Mouse (Mus musculus): ENCODE results near the gene Rfx8. TPM values are rescaled to one million over a fixed set of nuclear protein-coding genes. Genes with fewer than 3 reads are reported as not detected.
"Not testable (repeated sequence)": the region's sequence is repeated elsewhere in the genome, so short reads cannot be mapped to it uniquely, and the experiment has no call there.

The Rfx8 gene
- polyA plus RNA-seq, 1 experiment: 0.23 TPM

DNA sequence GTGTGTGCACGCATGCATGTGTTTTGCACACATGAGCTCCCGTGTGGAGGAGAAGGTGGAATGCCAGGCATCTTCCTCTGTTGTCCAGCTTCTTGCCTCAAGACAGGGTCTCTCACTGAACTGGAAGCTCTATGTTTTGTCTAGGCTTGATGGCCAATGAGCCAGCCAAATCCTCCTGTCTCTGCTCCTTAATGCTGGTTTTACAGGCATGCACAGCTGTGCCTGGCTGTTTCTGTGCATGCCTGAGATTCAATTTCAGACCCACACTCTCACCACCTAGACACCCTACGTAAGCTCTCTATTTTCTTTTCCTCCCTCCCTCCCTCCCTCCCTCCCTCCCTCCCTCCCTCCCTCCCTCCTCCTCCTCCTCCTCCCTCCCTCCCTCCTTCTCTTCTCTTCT lies 28.8 kb downstream of the Rfx8 start:
- no peak for DNase-seq (ENCODE audit: low read depth)

DNA sequence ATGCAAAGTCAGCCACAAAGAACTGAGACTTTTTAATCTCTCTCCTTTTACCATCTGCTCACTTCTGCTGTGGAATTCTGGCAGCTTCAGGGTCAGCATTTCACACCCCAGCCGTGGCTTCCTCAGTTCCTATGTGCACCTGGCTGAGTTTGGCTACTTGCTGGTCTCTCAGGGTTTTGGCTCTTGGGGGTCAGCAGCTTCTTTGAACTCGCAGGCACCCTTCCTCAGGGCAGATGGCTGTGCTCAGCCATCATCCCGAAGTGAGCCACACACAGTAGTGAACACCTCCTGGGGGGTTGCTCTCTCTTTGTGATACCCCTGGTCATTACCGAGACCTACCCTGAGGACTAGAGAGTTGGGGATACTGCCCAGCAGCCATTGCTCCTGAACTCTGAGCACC lies 29.7 kb downstream of the Rfx8 start:
- no peak for DNase-seq (ENCODE audit: low read depth)

DNA sequence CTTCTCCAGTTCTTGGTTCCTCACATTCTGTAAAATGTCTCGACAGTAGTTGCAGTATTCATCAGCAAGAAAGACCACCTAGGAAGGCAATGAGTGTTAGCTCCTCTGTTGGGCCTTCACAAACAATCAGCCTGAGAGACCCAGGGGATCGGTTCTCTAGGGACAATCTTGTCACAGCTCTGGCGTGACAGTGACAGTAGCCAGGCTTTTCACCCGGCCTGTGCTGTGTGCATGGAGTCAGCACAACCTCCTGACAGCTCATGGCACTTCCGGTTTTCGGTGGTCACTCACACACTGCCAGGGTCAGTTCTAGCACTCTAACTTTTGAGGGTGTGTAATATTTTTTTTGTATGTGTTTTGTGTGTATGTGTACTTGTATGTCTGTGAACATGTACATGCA lies 32.2 kb downstream of the Rfx8 start:
- no peak for DNase-seq (ENCODE audit: low read depth)

DNA sequence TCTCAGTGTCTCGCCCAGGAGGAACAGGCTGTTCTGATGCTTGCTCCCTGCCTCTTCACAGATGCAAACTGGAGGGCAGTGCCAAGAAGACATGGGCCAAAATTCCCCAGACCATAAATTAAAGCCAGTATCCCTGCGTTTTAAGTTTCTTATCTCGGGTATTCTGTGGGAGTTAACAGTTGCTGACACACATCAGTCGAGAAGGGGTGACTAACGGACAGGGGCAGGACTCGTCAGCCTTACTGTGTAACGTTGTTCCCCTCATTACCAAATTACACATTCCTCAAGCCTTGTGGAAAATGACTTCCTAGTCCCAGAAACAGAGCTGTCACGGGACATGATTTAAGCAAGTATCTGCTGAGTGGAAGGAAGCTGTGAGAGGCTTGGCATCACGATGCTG lies 33.5 kb downstream of the Rfx8 start:
- no peak for DNase-seq (ENCODE audit: low read depth)

DNA sequence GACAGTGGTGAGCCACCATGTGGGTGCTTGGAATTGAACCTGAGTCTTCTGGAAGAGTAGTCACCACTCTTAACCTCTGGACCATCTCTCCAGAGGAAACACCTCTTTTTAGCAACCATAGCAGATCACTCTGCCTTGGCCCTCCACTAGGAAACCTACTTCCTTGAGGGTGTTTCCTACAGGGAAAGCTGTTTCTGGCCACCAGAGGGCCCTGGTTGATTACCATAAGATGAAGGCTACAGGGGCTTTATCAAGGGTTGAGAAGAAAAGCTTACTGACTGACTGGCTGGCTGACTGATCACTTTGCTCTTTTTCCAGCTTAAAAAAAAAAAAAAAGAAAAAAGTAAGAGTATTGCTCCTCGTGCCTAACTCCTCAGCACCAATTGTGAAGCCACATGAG lies 35.0 kb downstream of the Rfx8 start:
- DNase-seq (ENCODE audit: low read depth): no peak

DNA sequence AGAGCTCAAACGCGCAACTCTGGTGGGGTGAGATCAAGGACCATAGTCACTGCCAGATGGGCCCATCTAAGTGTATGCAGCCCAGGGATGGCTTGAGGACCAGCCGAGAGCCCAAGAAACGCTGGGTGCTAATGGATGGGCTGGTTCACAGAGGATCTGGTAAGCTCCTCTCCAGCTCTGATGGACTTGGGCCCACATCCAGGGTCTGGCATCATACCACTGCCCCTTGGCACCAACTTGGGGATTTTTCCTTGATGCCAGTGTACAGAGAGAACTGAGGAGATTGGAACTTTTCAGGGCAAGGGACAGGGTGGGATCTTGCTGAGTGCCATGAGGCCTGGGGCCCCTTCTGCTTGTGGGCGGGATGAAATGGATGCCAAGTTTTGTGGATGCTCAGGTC lies 39.2 kb downstream of the Rfx8 start:
- no peak for DNase-seq (ENCODE audit: low read depth)

DNA sequence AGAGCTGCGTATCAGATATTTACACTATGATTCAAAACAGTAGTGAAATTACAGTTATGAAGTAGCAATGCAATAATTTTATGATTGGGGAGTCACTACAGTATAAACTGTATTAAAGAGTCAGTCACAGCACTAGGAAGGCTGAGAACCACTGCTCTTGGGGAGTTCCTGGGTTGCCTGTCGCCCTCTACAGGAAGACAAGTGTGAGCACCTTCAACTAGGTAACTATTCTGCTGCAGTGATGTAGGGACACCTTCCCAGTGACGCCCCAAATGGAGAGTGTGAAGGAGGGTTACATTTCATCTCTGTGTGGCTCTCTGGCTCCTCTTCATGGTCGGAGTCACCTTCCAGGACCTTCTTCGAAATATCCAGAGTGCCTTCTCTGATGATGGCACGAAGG lies 40.3 kb downstream of the Rfx8 start:
- no peak for DNase-seq (ENCODE audit: low read depth)

DNA sequence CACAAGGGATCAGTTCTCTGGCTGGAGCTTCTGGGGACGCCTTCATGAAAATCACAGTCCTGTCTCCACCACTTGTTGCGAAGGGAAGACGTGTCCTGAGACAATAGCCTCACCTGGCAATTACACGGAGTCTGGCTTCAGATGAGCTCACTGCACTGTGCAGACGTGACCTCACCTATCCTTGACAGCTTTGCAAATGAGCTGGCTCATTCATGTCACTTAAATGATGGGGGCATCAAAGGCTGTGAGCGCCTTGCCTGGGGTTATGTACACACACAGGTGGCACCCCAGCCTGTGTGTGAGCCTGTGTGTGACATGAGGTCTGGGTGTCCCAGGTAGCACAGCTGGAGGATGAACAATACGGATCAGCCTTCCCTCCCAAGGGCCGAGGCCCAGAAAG lies 41.9 kb downstream of the Rfx8 start:
- no peak for DNase-seq (ENCODE audit: low read depth)

DNA sequence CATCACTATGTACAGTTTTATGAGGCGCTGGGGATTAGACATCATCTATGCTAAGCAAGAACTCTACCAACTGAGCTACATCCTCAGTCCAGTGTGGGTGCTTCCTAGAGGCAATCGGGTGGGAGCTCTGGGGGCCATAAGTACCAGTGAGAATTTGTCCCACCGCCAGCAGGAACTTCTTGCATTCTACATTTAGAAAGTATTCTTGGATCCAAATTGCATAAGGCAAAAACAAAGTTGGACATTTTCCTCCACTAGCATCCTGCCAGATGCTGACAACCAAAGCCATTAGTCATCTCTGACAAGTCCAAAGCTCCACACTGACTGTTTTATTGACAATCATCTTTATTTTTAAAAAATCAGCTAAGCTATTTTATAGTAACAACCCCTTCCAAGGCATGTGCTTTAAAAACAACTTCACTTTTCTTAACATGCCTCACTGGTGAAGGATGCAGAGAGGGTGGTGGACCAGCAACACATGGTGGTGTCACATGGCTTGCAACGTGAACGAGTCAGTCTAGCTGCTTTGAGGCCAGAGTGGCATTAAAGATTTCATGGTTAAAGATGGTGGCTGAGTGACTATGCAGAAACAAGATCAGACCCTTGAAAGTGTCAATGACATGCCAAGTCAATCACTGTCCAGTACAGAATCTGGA lies 44.4 kb downstream of the Rfx8 start:
- DNase-seq (ENCODE audit: low read depth): no peak

DNA sequence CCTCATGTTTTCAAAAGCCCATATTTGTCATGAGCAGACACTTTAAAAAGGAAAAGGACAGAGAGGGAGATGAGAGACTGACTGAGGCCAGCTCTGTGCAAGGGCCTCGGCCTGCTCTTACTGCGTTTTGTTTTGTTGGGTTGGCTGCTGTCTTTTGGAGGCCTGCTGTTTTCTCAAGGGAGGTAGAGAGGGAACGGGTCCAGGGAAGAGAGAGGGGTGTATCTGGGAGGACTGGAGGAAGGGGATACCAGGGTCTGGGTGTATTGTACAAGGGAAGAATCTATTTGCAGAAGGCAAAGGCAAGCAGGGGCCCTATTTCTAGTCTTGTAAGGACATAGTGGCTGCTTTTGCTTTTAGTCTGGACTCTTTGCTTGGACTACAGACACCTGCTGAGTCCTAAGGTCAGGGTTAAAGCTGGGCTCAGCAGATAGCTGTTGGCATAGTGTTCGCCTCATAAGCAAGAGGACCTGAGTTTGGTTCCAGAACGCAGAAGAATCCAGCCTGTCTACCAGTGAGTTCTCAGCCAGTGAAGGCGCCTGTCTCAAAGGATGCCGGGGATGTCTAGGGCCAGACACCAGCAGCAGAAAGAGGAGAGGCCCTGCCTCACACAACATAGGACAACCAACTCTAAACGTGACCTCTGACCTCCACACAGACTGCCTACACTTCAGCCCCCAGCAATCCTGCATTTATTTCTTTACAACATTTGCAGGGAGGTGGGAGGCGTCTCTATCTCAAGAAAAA lies 48.3 kb downstream of the Rfx8 start:
- DNase-seq (ENCODE audit: low read depth): no peak

DNA sequence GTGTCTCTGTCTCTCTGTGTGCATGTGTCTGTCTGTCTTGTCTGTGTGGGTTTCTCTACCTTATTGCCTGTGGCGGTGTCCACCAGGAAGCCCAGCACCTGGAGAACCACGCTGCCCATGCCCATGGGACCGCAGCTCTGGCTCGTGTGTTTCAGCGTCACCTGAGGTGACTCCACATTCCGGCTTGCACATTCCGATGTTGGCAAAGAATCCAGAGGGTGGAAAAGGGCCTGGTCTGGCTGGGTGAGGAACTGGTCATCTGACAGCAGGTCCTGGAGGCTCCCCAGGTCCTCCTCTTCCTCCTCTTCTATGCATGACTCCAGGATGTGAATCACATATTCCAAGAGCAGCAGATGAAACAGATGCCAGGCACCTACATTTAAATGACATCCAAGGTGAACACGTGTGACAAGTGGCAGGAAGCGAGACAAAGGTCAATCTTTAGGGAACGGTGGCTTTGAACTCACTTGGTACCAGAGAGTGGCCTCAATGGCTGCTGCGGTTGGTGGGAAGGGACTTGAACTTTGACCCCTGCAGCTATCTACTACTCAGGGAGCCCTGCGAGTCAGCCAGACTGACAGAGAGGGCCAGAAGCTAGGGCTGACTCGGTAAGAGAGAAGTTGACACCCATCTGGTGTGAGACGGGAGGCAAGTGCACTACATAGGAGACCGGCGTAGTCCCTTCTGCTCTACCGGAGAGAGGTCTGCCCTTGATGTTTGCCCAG lies 50.4 kb downstream of the Rfx8 start:
- DNase-seq (ENCODE audit: low read depth): no peak

DNA sequence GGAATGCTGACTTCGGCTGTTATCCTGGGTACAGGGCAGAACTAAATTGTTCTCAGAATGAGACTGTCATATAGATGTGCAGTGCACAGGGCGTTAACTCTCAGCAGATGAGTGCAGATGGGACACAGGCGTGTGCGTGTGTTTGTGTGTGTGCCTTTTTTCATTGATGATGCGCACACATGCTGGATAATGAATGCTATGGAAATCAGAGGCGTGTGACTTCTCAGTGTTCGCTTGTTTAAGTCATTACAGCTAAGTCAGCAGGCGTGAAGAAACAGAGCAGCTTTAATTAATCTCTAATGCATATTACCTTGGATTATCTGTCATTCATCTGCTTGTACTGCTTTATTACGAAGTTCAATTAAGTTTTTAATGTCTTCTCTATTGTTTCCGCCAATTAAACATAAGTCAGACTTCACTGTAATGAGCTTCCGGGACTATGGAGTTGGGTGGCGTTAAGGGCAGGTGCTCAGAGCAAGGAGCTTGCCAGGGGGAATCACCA lies 54.0 kb downstream of the Rfx8 start:
- DNase-seq (ENCODE audit: low read depth): no peak

DNA sequence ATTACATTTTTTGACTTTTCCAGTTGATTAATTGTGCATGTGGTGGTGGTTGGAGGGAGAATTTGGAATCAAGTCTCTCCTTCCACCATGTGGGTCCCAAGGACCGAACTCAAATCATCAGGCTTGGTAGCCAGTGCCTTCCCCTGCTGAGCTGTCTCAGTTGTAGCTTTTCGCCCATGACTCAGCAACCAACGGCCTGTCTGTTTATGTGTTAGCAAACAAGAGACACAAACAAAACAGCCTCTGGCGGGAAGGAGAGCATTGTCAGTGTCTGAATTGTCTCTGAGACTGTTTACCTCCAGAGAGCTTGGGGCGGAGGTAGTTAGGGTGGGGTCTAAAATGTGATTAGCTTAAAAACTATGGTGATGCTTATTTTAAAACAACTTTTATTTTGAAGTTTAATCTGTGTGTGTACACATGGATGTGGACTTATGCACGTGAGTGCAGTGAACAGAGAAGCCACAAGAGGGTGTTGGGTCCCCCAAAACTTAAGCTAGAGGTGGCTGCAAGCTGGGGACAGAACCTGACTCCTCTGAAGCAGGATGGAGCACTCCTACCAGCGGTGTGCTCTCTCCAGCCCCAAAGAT lies 56.7 kb downstream of the Rfx8 start:
- no peak for DNase-seq (ENCODE audit: low read depth)

DNA sequence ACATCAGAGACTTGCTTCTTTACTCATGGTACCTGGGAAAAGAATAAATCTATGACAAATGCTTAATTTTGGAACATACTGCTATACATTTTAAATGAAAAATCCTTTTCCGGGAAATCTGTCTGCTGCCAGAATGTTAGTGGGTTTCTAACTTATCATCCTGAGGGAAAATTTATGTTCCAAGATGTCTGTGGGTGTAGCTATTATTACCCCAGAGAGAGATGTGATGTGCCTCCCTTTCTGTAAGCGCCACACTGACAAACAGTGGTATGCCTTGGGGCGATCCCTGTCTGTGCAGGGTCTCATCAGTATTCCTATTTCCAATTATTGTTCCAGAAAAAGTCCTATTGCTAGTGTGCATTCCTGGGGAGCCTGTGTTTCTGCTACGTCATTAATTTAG lies 57.7 kb downstream of the Rfx8 start:
- no peak for DNase-seq (ENCODE audit: low read depth)

DNA sequence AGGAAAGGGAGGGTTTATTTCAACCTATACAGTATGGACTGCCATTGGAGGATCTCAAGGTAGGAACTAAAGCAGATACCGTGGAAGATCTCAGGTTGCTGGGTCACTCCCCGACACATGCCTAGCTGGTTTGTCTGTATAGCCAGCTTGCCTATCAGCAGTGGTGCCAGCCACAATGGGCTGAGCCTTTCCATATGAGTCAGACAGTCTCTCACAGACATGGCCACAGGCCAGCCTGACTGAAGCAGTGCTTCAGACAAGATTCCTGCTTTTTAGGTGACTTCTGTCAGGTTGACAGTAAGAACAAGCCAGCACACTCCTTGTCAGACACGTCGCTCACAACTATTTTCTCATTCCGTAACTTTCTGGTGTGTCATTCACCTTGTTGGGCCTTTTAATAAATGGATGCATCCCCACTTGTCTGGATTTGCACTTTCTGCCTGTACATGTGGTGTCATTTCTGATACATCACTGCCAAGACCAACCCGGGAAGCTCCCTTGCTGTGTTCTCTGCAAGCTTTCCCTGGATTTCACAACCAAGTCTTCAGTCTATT lies 63.7 kb downstream of the Rfx8 start:
- peak; percentile 68 for DNase-seq (ENCODE audit: low read depth)

DNA sequence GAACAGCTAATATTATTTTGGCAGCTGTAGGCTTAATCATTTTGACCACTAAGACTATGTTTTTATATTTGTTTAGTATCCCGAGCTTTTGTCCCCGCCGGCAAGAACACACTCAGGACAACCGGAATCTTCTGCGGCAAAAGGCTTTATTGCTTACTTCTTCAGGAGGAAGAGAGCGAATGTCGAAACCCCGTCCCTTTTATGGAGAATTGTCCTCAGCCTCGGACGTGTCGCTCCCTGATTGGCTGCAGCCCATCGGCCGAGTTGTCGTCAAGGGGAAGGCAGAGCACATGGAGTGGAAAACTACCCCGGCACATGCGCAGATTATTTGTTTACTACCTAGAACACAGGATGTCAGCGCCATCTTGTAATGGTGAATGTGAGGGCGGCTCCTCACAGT lies 65.9 kb downstream of the Rfx8 start:
- not testable (repeated sequence) for DNase-seq (ENCODE audit: low read depth)

DNA sequence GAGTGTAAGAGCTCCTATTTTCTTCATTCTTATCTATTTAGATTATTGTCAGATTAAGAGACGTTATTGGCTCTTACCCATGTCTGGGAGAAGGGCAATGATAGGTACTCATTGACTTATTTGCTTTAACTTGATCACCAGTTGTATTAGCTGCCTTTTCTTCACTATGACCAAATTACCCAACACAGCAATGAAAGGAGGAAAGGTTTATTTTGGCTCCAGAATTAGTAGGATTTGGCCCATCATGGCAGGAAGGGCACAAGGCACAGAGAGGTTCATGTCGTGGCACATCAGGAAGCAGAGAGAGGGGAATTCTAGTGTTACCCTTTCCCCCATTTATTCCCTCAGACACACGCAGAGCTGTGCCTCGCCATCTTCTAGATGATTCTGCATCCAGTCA lies 67.8 kb downstream of the Rfx8 start:
- peak; percentile 59 for DNase-seq (ENCODE audit: low read depth)

DNA sequence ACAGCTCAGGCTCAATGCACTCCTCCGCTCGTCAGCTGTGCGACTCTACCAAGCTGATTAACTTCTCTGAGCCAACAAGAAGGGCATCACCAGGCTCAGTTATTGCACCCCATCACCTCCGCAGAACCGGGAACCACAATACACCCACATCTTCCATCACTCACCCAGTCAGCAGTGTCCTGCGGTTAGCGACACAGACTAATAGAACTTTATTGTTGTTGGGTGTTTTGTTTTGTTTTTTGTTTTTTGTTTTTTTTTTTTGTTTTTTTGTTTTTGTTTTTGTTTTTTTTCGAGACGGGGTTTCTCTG lies 69.6 kb downstream of the Rfx8 start, which contains the start of gene Creg2:
Gene Creg2, minus strand, starts transcription at position 234 of the 308 bp plus-strand sequence.
- DNase-seq (ENCODE audit: low read depth): no peak

DNA sequence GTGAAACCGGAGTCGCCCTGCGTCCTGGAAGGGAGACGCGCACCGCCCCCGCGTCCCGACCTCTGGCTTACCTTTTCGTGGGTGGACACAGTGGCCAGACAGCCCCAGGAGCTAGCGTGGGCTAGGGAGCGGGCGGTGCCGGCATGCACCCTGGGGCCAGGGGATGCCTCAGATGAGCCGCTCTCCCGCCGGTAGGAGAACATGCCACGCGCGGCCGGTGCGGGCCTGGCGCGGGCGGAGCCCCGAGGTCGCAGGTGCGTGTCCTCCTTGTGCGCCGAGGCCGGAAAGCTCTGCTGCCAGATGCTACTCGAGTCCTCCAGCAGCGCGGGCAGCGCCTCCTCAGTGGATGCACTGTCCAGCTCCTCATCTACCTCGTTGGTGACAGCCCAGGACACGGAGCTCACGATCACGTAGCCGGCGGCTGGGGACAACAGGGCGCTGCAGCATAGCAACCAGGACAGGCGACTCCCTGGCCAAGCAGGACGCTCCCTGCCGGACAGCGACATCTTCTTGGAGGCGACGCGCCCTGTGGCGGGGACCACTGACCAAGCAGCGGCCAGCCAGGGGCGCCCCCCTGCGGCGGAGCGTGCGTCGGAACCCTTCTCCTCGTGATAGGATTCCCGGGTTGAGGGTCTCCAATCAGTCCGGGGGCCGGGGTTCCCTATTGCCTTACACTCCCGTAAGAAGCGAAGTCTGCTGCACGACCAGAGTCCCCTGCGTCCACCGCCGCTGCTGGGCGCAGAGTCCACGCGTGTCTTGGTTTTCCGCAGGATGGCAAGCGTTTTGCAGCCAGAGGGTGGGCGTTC lies 70.2 kb downstream of the Rfx8 start:
- DNase-seq (ENCODE audit: low read depth): no peak

DNA sequence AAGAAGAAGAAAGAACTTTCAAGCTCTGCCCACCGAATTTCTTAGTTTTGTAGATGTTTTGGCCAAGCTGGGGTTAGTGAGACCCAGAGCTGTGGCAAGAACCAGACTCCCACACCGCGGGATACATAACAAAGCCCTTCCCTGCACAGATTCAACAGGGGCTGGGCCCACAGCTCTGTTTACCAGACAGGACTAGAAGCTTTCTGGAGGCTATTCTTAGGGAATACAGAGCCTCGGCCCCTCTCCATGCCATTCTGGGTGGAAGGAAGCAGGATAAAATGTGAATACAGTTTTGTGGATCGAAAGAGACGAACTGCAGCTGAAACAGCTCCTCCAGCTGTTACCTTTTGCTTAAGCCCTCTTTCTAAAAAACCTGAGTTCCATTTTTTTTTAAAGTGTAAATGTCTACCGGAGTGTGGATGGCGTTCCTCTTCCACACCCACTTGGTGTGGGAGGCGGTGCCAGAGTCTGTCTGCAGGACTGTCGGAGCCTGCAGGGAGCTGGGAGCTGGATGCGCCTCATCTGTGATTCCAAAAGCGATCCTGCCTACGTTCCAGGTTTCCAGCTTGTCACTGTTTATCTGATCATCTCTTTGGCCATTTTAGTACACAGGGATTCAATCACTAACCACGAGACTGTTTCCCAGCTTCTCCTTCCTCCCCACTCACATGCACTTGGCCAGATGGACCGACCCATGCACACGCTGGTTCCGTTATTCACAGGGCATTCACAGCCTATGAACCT lies 70.9 kb downstream of the Rfx8 start:
- no peak for DNase-seq (ENCODE audit: low read depth)

DNA sequence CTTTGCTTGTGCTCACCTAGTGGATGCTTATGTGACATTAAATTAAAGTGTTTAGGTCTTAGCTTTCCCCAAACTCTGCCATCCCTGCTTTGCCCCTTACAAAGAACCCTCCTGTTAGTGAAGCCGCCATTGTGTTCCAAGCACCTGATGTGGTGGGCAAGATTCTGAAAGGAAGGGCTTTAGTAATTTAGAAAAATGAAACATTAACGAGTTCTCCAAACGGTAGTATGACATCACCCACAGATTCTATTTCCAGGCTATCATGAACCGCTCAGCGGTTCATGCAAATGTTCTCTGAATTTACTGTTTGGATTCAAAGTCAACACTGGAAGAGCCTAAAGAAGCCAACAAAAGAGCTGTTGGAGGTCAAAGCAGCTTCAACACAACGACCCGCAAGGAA lies 72.2 kb downstream of the Rfx8 start:
- no peak for DNase-seq (ENCODE audit: low read depth)

All from gonadal fat pad, adult 2 months (tissue).